Mouse (Mus musculus) CD4-positive, CD25-positive, alpha-beta regulatory T cell, adult 4 months (primary cell): ENCODE results near the gene Rangap1. TPM values are rescaled to one million over a fixed set of nuclear protein-coding genes. Genes with fewer than 3 reads are reported as not detected.
"Not testable (repeated sequence)": the region's sequence is repeated elsewhere in the genome, so short reads cannot be mapped to it uniquely, and the experiment has no call there.

Source experiments
- ATAC-seq: one replicate; pipeline ENCODE4 v1.8.0; 2017
- polyA plus RNA-seq, 2 experiments: library from polyadenylated mRNA; unstranded; fragments of 100-300 nt; shearing (Covaris generic); gene quantifications; one replicate each; pipeline ENCODE4 v1.2.1; 2017

The Rangap1 gene
- polyA plus RNA-seq, 2 experiments from 2014 or later, result 43.0 to 54.0 TPM

- no peak for ATAC-seq
Measured at GRCm38 (mm10) chr15:81739924-81740323, 5.4 kb downstream of the Rangap1 start.

DNA sequence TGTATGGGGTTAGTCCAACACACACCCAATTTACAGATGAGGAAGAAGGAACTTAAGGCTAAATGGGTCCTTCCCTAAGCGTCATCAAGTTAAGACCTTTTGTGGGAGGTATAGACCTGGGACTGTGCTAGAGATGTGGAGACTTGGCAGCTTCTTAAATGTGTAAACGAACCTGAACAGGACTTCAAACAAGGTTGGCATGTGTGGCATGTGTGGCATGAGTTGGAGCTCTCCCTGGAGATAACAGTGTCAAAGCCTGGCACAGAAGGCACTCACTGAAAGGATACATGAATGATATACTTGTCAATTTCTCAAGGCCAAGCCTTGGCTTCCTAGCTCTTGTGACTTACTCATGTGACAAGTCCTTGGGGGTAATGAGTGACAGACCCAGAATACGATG is 6.0 kb downstream of the Rangap1 start:
- no peak for ATAC-seq

- no peak for ATAC-seq
Measured at GRCm38 (mm10) chr15:81735075-81735474, 10.3 kb downstream of the Rangap1 start.

DNA sequence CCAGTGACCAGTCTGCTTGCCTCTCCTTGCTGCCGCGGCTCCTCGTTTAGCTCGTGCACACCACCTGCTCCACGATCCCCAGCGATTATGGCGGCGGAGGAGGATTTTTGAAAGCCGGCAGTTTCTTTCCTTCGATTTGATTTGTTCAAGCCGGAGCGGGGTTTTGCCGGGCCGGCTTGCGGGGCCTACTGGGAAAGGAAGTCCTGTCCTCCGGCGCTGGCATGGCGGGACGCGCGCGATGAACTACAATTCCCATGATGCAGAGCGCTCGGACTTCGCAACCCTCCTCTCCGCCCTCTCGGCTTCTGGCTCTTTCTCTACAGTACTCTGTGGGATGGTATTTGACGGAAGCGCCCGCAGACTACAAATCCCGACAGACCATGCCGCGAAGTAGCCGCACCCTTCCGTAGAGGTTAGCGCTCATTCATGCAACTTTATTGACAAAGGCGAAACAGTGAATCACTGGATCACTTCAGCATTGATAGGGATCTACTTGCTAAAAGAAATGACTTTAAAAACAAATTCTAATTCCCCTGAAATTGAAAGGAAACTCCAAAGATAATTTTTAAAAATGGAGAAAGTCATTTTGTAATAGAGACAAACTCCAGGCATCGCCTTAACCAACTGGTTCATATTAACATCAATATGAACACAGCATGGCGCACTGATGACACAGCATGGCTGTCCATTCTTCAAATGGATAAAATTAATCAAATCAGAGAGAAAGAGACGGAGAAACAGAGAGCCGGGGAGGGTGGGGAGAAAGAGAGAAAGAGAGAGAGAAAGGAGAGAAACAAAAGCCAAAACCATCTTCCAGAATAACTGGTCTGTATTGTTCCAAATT is 15.3 kb downstream of the Rangap1 start:
- ATAC-seq, result peak; percentile 98

DNA sequence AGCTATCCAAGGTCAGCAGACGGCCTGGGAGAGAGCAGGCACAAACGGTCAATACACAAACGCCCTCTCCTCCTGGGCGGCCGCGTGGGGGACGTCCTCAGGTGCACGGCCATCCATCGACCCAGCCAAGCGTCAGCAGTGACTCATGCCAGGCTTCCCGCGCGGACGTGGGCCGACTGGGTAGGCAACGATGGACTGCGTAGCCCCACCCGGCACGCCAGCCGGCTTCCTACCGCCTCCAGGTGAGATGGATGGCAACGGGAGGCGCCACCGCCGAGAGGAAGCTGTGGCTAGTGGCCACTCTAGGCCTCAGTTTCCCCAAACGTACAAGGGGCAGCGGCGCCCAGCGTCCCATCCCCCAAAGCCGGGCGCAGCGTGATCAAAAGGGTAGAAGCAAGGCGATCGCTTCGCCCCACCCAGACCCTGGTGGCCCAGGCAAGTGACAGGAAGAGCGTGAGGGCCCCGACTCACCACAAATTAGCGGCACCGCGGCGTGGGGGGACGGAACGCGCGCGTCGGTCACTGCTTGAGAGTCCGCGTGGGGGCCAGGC is 16.0 kb downstream of the Rangap1 start:
- ATAC-seq, result peak; percentile 23

DNA sequence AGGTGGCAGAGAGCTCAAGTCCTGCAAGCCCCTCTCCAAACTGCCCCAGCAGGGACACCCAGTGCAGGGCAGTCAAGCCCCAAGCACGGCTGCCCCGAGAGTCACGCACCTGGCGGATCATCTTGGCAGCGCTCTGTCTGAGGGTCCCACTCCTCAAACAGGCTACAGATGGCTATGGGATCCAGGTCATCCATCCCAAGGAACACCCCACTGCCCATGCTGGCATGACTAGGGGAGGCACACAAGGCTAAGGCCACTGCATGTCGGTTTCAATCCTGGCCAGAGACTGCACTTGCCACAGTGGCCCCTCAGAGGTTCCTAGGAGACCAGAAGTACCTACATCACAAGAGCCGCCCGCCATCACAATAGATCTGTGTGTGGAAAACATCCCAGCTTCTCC is 19.4 kb downstream of the Rangap1 start:
- ATAC-seq, result no peak

- no peak for ATAC-seq
Measured at GRCm38 (mm10) chr15:81723653-81724052, 21.7 kb downstream of the Rangap1 start.

GRCm38 (mm10) chr15:81722361-81722760 is 23.0 kb downstream of the Rangap1 start:
- no peak for ATAC-seq

GRCm38 (mm10) chr15:81719139-81719531 is 26.2 kb downstream of the Rangap1 start:
- no peak for ATAC-seq

GRCm38 (mm10) chr15:81718336-81719138 is 26.8 kb downstream of the Rangap1 start:
- no peak for ATAC-seq

DNA sequence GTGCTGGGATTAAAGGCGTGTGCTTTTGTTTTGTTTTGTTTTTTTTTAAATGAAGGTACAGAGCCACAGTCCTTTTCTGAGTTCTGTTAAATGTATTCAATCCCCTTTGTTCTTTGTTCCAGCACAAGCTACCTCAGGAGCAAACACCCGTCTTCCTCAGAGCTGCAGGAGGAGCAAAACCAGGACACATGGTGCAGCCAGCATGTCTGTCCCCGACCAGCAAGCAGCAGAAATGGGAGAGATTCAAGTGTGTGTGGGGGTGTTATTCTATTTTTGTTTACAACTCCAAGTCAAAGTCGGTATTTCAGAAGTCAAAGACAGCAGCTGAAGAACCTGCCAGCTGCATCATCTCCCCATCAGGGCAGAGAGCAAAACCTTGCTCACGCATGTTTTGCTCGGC is 31.6 kb downstream of the Rangap1 start:
- no peak for ATAC-seq

DNA sequence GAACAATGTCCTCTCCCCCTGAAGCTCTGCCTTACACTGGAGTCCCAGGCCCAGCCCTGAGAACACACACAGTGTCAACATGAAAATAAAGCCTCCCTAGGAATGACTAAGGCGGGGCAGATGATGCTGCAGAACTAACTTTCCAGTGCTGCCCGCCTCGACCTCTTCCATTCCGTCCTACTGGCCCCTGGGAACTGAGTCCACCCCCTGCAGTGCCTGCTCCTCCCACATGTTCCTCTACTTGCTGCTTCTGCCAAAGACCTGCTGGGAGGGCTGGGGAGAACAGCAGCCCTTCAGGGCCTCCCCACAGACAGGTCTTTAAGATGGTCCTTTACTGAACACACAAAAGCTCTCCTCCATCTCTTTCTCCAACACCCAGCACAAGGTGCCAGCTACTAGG is 34.5 kb downstream of the Rangap1 start:
- ATAC-seq, result no peak

GRCm38 (mm10) chr15:81709686-81710085 is 35.6 kb downstream of the Rangap1 start:
- ATAC-seq, result no peak

GRCm38 (mm10) chr15:81708991-81709390 is 36.3 kb downstream of the Rangap1 start:
- ATAC-seq, result no peak

DNA sequence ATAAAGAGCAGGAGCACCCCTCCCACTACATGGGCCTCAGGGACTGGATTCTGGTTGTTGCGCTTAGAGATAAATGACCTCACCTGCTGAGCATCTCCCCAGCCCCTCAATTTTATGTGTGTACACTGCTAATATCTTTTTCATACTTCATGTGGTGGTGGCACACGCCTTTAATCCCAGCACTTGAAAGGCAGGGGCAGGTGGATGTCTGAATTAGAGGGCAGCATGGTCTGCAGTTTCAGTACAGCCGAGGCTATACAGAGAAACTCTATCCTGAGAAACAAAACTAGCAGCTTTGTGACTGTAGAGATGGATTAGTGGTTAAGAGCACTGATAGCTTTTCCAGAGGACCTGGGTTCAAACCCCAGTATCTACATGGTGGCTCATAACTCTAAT is 42.2 kb downstream of the Rangap1 start:
- ATAC-seq, result no peak

DNA sequence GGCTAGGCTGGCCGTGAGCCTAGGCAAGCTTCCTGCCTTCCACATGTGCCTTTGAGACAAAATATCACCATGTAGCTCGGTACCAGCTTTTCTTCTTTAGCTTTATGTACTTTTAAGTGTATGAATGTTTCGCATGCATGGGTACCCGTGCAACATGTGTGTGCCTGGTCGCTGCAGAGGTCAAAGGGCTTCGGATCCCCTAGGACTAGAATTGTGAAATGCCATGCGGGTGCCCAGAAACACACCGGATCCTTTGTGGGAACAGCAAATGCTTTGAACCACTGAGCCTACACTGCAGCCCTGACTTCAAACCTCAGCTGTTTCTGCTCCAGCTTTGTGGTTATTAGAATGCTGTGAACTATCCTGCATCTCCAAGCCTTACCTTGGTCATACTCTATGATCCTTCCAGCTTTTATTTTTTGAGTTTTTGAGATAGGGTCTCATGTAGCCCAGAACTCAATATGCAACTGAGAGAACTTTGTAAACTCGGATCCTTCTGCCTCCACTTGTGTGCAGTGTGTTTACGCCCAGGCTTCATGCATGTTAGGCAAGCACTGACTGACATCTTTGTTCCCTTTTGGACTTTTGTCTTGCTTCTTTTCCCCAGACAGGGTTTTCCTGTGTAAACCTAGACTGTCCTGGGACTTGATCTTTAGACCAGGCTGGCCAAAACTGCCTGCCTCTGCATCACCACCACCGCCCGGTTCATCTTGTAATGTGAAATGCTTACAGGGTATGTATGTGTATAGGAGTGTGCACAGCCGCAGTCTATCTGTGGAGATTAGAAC is 42.8 kb downstream of the Rangap1 start:
- no peak for ATAC-seq

- ATAC-seq, result not testable (repeated sequence)
Measured at GRCm38 (mm10) chr15:81701350-81701749, 44.0 kb downstream of the Rangap1 start.

GRCm38 (mm10) chr15:81700601-81701000 is 44.7 kb downstream of the Rangap1 start:
- peak; percentile 41 for ATAC-seq

DNA sequence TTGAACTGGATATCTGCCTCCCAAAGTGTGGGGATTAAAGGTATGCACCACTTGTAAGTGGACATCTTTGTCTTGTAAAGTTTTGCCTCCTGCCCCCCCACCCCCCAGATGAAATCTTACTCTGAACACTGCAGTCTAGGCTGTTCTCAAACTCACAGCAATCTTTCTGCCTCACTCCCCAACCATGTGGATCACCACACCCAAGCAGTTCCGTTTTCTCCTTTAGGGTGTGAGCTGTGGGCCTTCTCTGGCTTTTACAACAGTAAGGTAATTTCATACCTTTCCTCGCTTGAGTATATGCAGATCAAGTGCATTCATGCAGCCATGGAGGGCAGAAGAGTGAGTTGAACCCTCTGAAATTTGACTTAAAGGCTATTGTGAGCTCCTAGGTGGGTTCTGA is 45.2 kb downstream of the Rangap1 start:
- peak; percentile 43 for ATAC-seq

DNA sequence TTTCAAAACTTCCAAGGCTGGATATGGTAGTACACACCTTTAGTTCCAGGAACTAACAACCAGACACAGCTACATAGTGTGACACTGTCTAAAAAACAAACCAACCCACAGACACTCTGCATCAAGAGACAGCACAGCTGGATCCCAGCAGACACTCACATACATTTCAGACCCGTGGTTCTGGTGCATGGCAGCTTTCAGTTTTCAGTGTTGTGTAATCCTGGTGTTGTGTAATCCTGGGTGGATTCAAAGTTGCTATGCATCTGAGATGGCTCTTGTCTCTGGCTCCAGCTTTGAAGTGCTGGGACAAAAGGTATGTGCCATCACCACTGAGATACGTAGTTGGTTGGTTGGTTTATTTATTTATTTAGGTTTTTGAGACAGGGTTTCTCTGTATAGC is 46.8 kb downstream of the Rangap1 start:
- no peak for ATAC-seq

GRCm38 (mm10) chr15:81697847-81698246 is 47.5 kb downstream of the Rangap1 start:
- ATAC-seq, result peak; percentile 39

GRCm38 (mm10) chr15:81697175-81697574 is 48.2 kb downstream of the Rangap1 start, which contains the start of gene Chadl:
TSS of gene Chadl (minus strand) at chr15:81697287.
- no peak for ATAC-seq

GRCm38 (mm10) chr15:81694891-81695290 is 50.4 kb downstream of the Rangap1 start:
- ATAC-seq, result no peak
